Mouse (Mus musculus): ENCODE measurements around the gene Dock6.

Gene Dock6

GRCm38 (mm10) chr9:21846755-21847341 lies 5.6 kb downstream of the Dock6 start:
- no peak for DNase-seq (ENCODE audit: low spot score)

GRCm38 (mm10) chr9:21845381-21846080 lies 6.9 kb downstream of the Dock6 start:
- no peak for DNase-seq (ENCODE audit: low spot score)

GRCm38 (mm10) chr9:21843086-21843485 lies 9.3 kb downstream of the Dock6 start:
- DNase-seq (ENCODE audit: low spot score), result no peak

GRCm38 (mm10) chr9:21842391-21842790 lies 10.0 kb downstream of the Dock6 start:
- no peak for DNase-seq (ENCODE audit: low spot score)

GRCm38 (mm10) chr9:21841340-21841739 lies 11.1 kb downstream of the Dock6 start:
- DNase-seq (ENCODE audit: low spot score), result no peak

- DNase-seq (ENCODE audit: low spot score), result no peak
Observed at GRCm38 (mm10) chr9:21840115-21840787, 12.2 kb downstream of the Dock6 start.

- no peak for DNase-seq (ENCODE audit: low spot score)
Observed at GRCm38 (mm10) chr9:21837690-21838089, 14.7 kb downstream of the Dock6 start.

GRCm38 (mm10) chr9:21835258-21835912 lies 17.1 kb downstream of the Dock6 start, which contains the start of gene Angptl8:
Gene Angptl8 (plus strand): TSS chr9:21835510.
- no peak for DNase-seq (ENCODE audit: low spot score)

GRCm38 (mm10) chr9:21831558-21832240 lies 20.7 kb downstream of the Dock6 start:
- no peak for DNase-seq (ENCODE audit: low spot score)

GRCm38 (mm10) chr9:21830936-21831335 lies 21.5 kb downstream of the Dock6 start:
- no peak for DNase-seq (ENCODE audit: low spot score)

- DNase-seq (ENCODE audit: low spot score), result no peak
Observed at GRCm38 (mm10) chr9:21830461-21830850, 22.0 kb downstream of the Dock6 start.

- DNase-seq (ENCODE audit: low spot score), result no peak
Observed at GRCm38 (mm10) chr9:21829834-21830460, 22.5 kb downstream of the Dock6 start.

- DNase-seq (ENCODE audit: low spot score), result no peak
Observed at GRCm38 (mm10) chr9:21824366-21824765, 28.1 kb downstream of the Dock6 start.

GRCm38 (mm10) chr9:21823957-21824356 lies 28.5 kb downstream of the Dock6 start:
- DNase-seq (ENCODE audit: low spot score), result no peak

GRCm38 (mm10) chr9:21822686-21823085 lies 29.7 kb downstream of the Dock6 start:
- no peak for DNase-seq (ENCODE audit: low spot score)

- no peak for DNase-seq (ENCODE audit: low spot score)
Observed at GRCm38 (mm10) chr9:21820183-21820582, 32.3 kb downstream of the Dock6 start.

- DNase-seq (ENCODE audit: low spot score), result no peak
Observed at GRCm38 (mm10) chr9:21819181-21819729, 33.2 kb downstream of the Dock6 start.

- no peak for DNase-seq (ENCODE audit: low spot score)
Observed at GRCm38 (mm10) chr9:21818561-21818960, 33.9 kb downstream of the Dock6 start.

GRCm38 (mm10) chr9:21818125-21818524 lies 34.3 kb downstream of the Dock6 start:
- no peak for DNase-seq (ENCODE audit: low spot score)

GRCm38 (mm10) chr9:21816716-21817305 lies 35.6 kb downstream of the Dock6 start:
- DNase-seq (ENCODE audit: low spot score), result no peak

- DNase-seq (ENCODE audit: low spot score), result no peak
Observed at GRCm38 (mm10) chr9:21811170-21811569, 41.3 kb downstream of the Dock6 start.

All from testis, postnatal 14 days (tissue).